ENCODE assay signal across 16 mouse cellular contexts in the genomic region with DNA sequence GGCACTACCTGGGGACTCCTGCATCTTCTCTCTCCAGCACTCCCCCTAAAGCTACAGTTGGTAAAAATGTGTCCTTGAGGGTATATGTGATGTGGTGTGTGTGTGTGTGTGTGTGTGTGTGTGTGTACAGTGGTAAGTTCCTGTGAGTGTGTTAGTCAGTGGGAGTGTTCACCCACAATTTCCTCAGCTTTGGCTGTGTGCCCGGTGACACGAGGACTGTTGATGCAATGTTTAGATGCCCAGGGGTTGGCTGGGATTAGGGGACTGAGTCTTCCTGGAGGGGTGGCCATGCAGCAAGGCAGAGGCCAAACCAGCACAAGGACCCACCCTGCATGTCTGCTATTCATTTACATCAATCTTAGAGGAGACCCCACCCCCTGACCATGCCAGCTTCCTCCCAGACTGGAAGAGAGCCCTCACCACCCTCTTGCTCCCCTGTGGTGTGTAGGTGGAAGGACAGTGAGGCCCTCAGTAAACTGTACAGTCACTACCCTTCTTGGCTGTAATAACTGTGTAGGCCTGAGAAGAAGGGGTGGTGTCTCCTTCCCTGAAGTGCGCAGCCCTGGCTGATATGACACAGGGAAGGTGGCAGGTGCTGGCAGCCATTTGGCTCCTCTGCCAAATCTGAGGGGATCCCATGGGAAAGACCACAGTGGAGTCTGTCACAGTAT.
DNase-seq lines count a peak whose midpoint lies in the region; ATAC-seq and TF ChIP-seq lines count a peak whose summit lies in the region.
"Had no signal": no experiment of that assay in that cellular context is flagged by ENCODE, and none has a peak within 500 bp of the region (broad histone marks: within the 10 kb centered on the region; RNA-seq: fewer than 3 reads in every experiment).

No protein-coding gene starts in this region.

- no peak for TF ChIP-seq CTCF in liver, postnatal 0 days (IDR thresholded peaks at IDR 0.05; ENCODE audit: low read depth)

- DNase-seq in adrenal gland, adult 2 months = peak; percentile 27
- DNase-seq in adrenal gland, postnatal 4 days (ENCODE audit: low spot score in 2 of 2) = no peak
- peak; percentile 77 for DNase-seq in liver, postnatal 0 days
- DNase-seq in fibroblast of lung, adult 2 months (ENCODE audit: low read depth) = peak; percentile 49
- DNase-seq in left cerebral cortex, adult 8-10 months (ENCODE audit: low spot score in 2 of 2) = no peak
- DNase-seq: cerebellum, postnatal 10 days; gastrocnemius, postnatal 36 days; heart, postnatal 36 days; right cerebral cortex, adult 18-20 months; thymus, postnatal 25 days had no signal

- ATAC-seq in liver, postnatal 0 days = peak; percentile 97
- ATAC-seq in liver, embryonic 12.5 days = no peak
- peak; percentile 57 for ATAC-seq in megakaryocyte progenitor cell, adult 5-6 weeks (replicated peaks; ENCODE audit: poor library complexity)
- ATAC-seq in erythroblast, adult 5-6 weeks (replicated peaks; ENCODE audit: low FRiP score, poor library complexity, severe bottlenecking) = no peak
- ATAC-seq: Patski had no signal

- no peaks in the 10 kb centered on the region for H3K36me3 ChIP-seq in liver, postnatal 0 days (replicated peaks; ENCODE audit: insufficient read depth, low read length)
- no peaks in the 10 kb centered on the region for H3K36me3 ChIP-seq in liver, embryonic 12.5 days
- H3K36me3 ChIP-seq: heart, embryonic 12.5 days had no signal

- no peak overlapping the region; the same call in 1 of the 2 replicates for H3K27ac ChIP-seq in liver, postnatal 0 days (ENCODE audit: low read depth)
- no peak overlapping the region for H3K27ac ChIP-seq in liver, embryonic 12.5 days

- WGBS in liver, postnatal 0 days (ENCODE audit: insufficient replicate concordance) = 45% methylated on average over 3 of the region's 3 CpGs
- 50% methylated on average over 3 of the region's 3 CpGs for WGBS in liver, embryonic 12.5 days (ENCODE audit: insufficient replicate concordance)

- H3K4me3 ChIP-seq in liver, postnatal 0 days (ENCODE audit: low read depth, low read length) = no peak overlapping the region
- no peak overlapping the region for H3K4me3 ChIP-seq in liver, embryonic 12.5 days
- H3K4me3 ChIP-seq: heart, embryonic 12.5 days; megakaryocyte, embryonic 14.5 days had no signal

- no peaks in the 10 kb centered on the region for H3K4me1 ChIP-seq in liver, postnatal 0 days (ENCODE audit: insufficient read depth)
- H3K4me1 ChIP-seq in liver, embryonic 12.5 days = no peaks in the 10 kb centered on the region

- no peak overlapping the region for H3K9ac ChIP-seq in liver, postnatal 0 days (replicated peaks)
- no peak overlapping the region for H3K9ac ChIP-seq in liver, embryonic 12.5 days
- H3K9ac ChIP-seq: heart, embryonic 12.5 days had no signal

- H3K4me2 ChIP-seq in liver, postnatal 0 days (ENCODE audit: low read depth, low read length) = no peak overlapping the region
- H3K4me2 ChIP-seq in liver, embryonic 12.5 days = no peak overlapping the region
- H3K4me2 ChIP-seq: heart, embryonic 12.5 days had no signal

- TF ChIP-seq EP300 in liver, postnatal 0 days (IDR thresholded peaks at IDR 0.05; ENCODE audit: low read depth) = no peak

- H3K27me3 ChIP-seq in liver, postnatal 0 days (ENCODE audit: insufficient read depth, low read length) = no peaks in the 10 kb centered on the region
- no peaks in the 10 kb centered on the region for H3K27me3 ChIP-seq in liver, embryonic 12.5 days (replicated peaks)

- no peaks in the 10 kb centered on the region for H3K9me3 ChIP-seq in liver, postnatal 0 days (ENCODE audit: low read length)
- H3K9me3 ChIP-seq in liver, embryonic 12.5 days (replicated peaks) = no peaks in the 10 kb centered on the region
- H3K9me3 ChIP-seq: heart, embryonic 12.5 days had no signal

Comparison
In these comparisons a context has a peak if more than half of its experiments do, and no peak if none do; other contexts are left out.
1. DNase-seq: peak in adrenal gland, adult 2 months (single experiment), liver, postnatal 0 days (single experiment) and fibroblast of lung, adult 2 months (single experiment); none in adrenal gland, postnatal 4 days (0 of 2) and left cerebral cortex, adult 8-10 months (0 of 2).
2. ATAC-seq: peak in liver, postnatal 0 days (single experiment) and megakaryocyte progenitor cell, adult 5-6 weeks (single experiment); none in liver, embryonic 12.5 days (single experiment) and erythroblast, adult 5-6 weeks (single experiment).